Mouse (Mus musculus): ENCODE measurements at regions not wholly inside any gene's neighbourhood (a gene's known extent, or its start where the extent isn't known, plus 50 kb on each side); places are given as distances from the start of the nearest gene placed in this dataset.

DNA sequence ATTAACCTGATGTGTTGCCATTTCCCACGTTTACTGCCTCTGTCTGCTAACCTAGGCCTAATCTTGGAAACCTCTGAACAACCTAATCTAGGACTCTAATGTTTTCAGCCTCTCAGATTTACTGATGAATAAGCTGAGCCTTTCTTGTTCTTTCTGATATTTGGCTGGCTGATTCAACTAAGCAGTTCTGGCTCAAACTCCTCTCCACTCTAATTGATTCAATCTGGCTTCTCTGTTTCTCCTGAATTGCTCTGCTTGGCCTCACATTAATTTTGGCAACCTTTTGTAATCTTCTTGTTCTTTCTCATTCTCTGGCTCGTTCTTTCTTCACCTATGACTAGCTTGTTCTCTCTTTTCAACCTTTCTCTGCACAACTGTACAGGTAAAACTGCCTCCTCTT is 1561.2 kb upstream of the Zeb2 start:
- no peak for DNase-seq

DNA sequence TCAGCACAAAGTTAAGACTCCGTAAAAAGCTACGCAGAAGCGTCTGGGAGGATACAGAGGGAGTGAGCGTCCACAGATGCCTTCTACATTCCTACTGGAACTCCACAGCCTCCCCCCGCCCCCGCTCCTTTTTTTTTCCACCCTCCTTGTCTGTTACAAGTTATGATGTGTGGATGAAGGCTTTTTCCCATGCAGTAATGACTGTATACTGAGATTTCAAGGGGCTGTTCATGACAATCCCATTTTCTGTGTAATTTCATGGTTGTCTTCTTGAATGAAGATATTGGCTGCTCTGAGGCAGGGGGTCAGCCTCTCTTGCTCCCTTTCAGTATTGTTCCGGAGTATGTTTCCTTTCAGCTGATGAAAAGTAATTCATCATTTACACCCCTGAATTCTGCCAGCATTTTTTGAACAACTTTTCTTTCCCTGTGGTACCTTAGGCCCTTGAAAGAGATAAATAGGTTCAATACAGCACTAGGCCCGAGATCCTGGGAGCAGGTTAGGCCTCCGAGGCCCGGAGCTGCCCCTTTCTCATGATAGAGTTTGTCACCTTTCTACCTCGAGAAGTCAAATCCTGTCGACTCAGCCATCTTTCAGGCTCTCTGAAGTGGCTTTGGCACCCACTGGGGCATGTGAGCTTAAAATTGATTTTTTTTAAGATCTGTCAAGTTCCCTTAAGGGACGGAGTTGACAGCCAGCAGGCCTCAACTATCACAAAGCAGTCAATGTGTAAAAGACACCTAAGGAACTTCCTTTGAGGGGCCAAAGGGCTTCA is 1552.5 kb upstream of the Zeb2 start:
- no peak for DNase-seq

DNA sequence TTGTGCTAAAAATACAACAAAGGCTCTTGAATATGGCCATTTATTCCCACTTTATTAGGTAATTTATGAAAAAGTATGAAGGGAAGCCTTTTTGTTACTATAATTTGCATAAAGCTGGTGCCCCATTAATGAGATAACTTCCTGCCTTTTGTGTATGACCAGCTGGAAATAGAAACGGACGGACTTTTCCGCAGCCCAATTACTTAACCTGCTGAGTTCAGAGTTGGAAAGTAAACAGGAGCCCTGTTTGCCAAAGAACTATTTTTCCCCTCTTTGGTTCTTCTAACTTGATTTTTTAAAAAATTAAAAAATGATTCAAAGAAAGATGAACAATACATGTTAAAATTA is 1549.8 kb upstream of the Zeb2 start:
- no peak for DNase-seq

DNA sequence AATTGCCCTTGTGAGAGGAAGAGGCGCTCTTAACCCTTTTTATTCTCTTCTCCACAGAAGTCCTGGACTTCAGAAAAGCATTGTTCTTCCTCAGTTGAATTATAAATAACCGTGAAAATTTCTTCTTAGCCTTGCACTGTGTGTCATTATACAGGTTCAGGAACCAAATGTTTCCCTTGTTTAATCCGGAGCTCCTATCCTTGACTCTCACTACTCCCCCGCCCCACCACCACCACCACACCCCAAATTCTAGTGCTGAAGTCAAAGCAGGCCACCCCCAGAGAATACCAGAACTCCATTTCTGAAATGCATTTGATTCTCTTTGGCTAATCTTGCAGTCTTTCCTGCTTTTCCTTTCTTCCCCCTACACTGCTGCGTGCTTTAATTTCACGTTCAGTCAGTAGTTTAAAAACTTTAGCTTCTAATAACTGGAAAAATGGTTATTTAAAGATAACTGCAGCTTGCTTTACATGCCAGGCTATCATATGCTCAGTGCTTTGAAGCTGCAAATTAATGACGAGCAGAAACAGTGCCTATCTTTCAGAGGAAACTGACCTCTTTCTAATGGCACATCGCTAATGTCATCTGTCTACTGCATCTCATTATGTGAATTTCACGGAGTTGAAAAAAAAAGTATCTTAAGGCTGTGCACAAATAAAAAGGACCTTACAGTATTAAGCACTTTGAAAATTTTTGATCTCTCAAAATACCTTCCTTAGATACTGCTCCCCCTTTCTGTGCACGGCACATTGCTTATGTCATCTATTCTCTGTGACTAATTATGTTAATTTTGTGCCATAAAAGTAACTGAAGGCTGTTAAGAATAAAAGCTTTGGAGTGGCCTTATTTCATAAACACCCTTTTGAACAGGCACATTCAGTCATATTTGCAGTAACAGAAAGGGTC is 1549.1 kb upstream of the Zeb2 start:
- DNase-seq = no peak

DNA sequence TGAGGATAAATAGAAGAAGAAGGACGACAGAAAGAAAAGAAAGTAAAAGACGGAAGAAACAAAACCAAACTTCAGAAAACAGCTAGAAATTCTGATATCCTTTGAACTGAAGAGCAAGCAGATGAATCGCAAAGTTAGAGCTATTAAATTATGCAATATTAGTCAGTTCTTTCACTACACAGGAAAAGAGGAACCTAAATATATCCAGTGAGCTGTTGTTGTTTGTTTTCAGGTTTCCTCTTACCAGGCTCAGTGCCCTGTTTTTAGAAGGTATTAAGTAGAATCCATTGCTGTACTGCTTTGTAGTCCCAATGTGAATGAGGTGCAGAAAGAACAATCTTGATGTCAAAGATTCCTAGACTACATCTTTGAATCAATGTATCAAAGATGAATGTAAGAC is 1544.7 kb upstream of the Zeb2 start:
- DNase-seq = no peak

DNA sequence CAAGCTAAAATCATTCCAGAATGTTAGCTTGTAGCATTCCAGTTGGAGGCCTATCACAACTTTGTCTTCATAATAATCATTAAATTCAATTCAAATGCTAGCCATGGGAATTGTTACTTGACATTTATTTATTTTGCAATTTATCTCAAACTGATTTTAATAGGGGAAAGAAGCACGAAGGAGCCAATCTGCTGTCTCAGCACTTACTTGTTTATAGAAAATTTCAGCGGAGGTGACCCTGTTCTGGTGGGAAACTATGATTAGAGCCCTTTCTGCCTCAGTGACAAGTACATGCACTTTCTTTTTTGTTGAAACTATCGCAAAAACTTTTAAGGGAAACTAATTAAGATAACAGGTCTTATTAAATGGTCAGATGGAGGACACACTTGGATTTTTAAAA is 1543.4 kb upstream of the Zeb2 start:
- no peak for DNase-seq

DNA sequence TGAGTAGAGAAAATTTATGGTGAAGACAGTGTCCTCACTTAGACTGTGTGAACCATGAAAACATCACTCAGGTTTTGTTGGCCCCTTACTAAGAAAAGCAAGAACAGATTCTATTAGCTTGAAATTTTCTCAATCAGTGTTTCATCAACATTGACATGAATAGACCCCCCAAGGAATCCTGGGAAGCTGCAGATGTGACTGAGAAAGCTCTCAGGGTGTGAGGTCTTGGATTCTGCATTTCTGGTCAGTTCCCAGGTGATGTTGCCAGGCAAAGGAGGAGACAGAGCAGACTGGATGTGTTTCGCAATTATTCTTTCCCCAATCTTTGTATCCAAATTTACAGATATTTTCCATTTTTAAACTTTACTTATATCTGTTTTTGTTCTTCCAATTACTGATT is 1538.1 kb upstream of the Zeb2 start:
- no peak for DNase-seq

DNA sequence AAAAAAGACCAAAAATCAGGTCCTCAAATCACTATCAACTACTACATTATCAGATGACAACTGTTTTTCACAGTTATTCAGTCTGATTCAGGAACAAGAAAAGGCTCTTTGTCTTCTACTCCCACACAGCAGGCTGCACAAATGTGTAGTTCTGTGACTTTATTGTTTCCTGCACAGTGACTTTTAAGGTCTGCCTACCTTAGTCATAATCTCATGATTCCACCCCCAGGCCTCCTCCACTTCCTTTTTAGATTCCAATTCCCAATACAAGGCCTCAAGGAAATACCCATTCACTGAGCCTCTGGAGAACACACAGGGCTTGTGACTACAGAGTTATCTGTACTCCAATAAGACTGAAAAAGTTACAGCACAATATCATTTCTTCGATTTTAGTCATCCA is 1535.4 kb upstream of the Zeb2 start:
- DNase-seq = no peak

DNA sequence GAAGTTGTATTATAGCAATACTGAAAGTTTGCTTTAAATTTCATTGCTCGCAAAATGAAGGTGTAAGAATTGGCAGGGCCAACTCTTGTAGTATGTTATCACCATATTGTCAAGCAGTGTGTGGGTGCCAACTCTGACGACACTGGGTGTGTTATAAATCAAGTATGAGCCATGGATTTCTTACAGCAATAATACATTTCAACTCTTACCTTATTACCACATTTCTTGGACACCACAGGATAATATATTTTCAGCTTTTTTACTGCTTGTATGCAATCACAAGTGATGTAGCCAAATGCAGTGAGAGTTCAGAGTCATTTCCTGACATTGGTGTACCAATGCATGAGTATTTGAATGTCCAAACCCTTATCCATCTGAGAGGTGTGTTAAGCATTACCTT is 1529.2 kb upstream of the Zeb2 start:
- peak; percentile 3 for DNase-seq

DNA sequence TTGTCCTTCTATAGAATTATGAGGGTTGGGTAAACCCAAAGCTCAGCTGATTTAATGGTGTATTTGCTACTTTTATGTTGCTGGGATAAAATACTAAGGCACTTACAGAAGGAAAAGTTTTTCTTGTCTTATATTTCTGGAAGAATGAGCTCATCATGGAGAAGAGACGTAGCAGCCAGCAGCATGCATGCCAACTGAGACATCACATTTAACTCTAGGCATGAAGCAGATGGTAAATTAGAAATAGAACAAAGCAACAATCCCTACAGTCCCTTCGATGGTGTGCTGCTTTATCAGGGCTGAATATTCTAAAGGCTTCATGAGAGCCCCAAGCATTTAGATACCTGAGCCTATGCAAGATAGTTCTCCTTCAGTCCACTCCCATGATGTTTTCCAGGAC is 1492.0 kb upstream of the Zeb2 start:
- DNase-seq = no peak

DNA sequence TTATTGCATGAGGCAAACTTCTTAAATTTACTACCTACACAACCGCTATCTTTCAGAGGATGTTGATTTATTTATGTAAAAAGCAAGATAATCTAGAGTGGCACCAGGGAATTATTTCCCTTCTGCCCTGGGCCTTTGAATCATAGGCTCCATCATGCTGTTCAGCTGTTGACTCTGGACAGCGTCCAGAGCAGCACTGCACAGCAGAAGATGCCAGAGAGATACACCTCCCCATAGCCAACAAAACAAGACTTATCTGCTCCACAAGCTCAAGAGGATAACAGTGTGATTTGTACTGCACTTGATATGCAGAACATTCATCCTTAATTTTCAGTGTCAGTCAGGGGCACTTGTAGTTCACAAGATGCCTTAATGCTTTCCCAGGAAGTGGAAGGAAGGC is 1464.6 kb upstream of the Zeb2 start:
- no peak for DNase-seq

DNA sequence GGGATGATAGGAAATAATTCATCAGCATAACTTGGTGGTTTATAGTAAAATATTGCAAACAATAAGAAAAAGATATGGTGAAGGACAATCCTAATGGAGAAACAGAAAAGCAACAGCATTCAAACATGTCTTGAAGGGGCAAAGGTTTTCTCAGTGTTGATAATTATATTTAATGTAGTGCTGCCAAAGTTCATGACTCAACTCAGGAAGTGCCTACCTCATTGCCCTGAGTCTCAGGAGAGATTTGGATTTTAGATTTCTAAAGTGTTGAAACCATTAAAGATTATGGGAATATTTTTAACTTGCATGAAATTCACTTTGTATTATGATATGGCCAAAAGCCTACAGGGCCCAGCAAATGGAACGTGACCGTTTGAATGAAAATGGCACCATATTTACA is 1453.2 kb upstream of the Zeb2 start:
- no peak for DNase-seq

DNA sequence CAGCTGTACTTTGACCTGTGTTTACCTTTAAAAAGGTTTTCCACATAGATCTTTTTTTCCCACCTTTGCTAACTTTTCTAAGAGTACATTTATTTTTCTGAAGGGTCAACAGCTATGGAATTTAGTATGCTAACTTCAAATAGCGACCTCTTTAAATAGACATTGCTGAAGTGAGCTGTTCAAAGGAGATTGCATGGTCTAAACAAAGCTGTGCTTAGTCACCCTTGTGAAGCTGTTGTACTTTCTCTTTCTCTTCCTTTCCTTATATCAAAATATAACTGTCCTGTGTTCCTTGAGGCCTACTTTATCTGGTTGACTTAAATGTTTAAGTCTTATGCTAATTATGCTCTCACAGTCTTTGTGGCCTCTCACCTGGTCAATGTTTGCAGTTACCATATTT is 1416.2 kb upstream of the Zeb2 start:
- no peak for DNase-seq

DNA sequence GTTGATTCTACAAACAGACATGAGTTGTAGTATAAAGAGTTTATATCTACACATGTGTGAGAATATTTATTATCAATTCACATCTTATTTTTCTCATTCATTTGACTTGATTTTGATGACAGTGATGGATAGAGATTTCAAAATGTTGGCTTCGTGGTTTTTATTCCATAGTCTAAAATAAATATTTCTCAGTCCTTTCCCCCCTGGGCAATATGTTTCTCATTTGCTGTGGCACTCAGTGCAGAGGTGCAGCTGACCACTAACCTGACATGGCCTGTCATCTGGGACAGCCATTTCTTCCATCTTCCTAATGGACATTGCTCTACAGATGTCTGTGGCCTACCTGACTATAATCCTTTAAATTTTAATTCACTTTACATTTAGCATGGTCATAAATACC is 1413.5 kb upstream of the Zeb2 start:
- no peak for DNase-seq

DNA sequence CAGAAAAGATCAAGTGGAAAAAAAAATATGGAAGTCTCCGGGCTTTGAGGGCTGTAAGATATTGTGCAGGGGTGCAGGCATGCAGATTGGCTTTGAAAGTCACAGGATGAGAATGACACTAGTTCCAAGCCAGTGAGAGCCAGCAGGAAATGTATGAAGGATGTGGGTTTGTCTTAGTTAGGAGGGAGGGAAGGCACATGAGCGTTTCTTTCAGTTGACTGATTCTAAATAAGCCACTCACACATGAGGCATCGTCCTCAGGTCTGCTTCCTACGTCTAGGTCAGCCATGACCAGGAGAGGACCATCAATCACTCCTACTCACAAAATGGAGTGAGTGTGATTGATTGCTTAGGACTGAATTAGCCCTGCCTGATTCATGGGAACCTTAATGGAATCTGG is 1408.0 kb upstream of the Zeb2 start:
- no peak for DNase-seq

DNA sequence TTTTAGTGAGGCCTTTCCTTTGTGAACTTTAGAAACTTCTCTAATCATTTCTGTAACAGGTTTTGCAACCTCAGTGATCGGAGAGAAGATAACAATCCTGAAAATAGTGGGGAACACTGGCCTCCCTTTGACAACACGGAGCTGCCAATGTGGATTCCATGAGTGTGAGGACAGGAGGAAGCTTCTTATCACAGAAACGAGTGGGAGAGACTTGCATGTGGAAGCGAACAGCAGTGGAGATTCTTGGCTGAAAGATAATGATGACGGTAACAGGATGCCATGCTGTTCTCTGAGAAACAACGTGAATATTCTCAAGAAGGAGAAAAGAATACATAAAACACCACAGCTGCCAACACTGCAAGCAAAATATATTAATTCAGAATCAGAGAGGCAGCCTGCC is 1407.4 kb upstream of the Zeb2 start:
- no peak for DNase-seq

DNA sequence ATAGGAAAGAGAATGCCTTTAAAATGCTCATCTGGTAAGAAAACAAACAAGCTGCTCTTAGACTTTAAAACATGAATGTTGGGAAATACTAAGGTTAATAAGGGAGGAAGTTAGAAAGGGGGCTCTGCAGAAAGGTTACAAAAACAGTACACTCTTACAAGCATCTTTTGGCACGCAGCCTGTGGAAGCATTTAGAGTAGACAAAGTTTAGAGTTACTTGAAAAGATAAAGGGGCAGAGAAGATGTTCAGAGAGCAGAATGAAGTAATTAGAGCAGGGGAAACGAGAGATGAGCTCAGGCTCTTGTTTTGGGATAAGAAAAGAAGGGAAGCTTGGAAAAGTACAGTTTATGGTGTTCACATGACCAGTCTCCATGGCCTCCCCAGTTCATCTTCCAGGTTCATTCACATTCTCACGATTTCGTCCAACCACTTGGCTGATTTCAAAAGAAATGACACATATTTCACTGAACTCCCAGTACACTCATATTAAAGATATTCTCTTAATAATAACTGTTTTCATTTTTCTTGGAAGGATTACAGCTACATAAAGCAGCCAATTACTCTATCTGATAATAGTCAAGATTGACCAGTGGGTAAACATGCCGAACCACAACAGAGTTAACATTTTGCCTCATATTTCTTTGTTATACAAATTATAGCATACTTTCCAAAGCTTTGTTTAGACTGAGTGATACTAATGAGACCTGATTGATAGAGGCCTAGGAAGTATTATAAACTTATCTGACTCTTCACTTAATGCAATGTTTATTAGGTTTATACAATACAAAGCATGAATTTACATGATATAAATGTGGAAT is 1404.2 kb upstream of the Zeb2 start:
- DNase-seq = no peak

DNA sequence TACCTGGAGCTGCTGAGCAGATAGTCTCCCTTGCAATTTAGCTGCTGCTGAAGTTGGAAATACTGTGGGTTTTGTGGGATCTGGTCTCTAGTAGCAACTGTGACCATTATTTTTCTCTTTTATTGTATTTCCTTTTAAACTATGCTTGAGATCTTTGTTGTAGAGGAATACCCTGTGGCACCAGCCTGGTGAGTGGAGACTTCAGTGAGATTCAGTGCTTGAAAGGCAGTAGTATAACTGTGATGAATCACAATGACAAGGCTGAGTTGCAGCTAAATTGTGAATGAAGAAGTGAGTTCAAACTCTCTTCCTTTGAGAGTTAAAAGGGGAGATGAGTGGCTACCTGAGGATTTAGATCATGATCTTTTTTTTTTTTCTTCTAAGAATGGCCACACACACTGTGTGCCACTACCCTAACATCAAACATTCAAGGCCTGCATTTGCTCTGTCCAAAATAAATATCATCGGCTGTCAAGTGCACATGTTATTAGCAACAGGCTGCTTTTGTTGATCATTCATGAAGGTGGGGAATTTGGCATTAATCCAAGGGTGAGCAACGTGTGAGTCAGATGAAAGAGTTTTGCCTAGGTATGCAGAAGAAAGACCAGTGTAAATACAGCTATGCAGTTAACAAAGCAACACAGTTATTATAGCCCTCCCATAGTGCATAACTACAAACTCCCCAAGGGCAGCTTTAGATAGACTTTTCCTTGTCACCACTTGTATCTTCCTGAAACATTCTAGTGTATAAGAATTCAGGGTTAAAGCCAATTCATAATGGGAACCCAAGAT is 1395.2 kb upstream of the Zeb2 start:
- DNase-seq = no peak

DNA sequence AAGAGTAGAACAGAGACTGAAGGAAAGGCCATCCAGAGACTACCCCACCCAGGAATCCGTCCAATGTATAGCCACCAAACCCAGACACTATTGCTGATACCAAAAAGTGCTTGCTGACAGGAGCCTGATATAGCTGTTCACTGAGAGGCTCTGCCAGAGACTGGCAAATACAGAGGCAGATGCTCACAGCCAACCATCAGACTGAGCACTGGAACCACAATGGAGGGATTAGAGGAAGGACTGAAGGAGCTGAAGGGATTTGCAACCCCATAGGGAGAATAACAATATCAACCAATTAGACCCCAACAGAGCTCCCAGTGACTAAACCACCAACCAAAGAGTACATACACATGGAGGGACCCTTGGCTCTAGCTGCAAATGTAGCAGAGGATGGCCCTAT is 1389.8 kb upstream of the Zeb2 start:
- no peak for DNase-seq

DNA sequence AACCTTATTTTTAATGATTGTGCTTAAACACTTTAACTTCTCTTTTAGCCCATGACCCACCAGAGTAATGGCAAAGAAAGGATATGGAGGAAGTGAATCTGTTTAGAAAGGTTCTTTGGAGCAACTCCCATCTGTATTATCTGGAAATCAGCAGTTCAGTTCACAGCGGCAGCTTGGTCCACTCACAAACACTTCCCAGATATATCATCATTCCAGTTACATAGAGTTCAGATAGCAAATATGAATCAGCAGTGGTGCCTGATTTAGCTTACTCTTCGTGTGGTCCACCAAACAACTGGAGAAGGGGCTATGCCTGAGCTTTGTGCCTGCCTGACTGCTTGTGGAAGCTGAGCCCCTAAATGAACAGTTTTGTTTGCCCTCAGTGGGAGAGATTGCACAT is 1385.9 kb upstream of the Zeb2 start:
- DNase-seq = no peak

DNA sequence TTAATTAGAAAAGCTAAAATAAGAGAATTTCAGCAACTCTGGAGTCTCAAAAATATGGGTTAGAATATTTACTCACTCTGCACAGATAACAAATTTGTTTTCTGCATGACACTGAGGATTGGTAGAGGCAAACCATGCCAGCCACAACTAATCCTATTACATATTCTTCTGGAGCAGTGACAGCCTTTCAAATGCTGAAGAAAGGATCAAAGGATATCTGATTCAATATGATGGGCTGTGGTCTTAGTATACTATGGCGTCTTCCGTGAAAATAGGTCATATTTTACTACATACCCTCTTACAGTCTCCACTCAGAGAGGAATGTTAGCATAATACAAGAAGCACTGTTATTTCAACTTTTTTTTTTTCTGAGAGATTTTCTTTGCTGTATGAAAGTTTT is 1375.1 kb upstream of the Zeb2 start:
- no peak for DNase-seq

DNA sequence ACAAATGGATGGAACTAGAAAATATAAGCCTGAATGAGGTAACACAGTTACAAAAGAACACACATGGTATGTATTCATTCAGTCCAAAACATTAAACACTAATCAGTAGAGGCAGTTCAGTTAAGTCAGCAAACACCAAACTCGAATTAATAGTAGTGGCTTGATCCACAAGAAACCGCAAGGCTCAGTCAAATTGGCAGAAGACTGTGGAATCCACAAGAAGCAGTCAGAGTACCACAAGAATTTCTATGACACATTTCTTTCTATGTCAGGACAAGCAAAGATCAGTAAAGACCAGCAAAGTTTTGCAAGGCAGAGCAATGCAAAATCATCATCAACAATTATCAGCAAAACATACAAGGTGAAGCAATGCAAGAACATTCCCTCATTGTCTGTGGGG is 1373.9 kb upstream of the Zeb2 start:
- no peak for DNase-seq

Data from adrenal gland, adult 2 months (tissue).